Mouse (Mus musculus): ENCODE data around the gene Lmf2. TPM values are rescaled to one million over a fixed set of nuclear protein-coding genes. Genes with fewer than 3 reads are reported as not detected.
A peak's percentile ranks its signal among the peaks of the same experiment; 100 is the strongest.

Lmf2 gene
- polyA plus RNA-seq, 1 experiment: 96.5 TPM

DNA sequence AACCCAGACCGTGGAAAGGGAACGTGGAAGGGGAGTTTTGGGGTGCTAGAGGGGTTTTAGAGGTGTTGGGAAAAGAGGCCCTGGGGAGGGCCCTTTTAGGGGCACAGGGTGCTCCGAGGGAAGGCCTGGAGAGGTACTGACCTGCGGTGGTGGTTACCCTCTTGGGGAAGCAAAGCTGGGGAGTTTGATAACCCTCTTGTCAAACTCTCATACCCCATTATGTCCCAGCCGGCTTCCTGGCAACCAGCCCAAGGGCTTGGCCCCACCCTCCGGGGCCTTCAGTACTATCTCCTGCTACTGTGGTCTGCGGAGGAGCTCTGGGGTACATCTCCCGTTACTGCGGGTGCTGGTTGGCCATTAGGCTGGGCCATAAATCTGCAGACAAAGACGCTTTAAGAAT, 24.0 kb upstream of the Lmf2 start:
- TF ChIP-seq MYOD1 (IDR thresholded peaks at IDR 0.05; ENCODE audit: control insufficient read depth in 1 of 3, insufficient read length in 2 of 3, low read depth in 2 of 3) (no peak), MAX (IDR thresholded peaks at IDR 0.05; ENCODE audit: low read depth) (no peak), SRF (IDR thresholded peaks at IDR 0.05; ENCODE audit: control insufficient read depth, insufficient read length, low read depth) (no peak), TCF12 (IDR thresholded peaks at IDR 0.05; ENCODE audit: insufficient read depth, poor library complexity, severe bottlenecking) (no peak), E2F4 (IDR thresholded peaks at IDR 0.05; ENCODE audit: insufficient read depth) (no peak), POLR2A (IDR thresholded peaks at IDR 0.05; ENCODE audit: insufficient read length, low read depth) (no peak), MYOG (IDR thresholded peaks at IDR 0.05; ENCODE audit: control insufficient read depth in 1 of 3, insufficient read depth in 1 of 3, insufficient read length in 2 of 3, low read depth in 2 of 3) (no peak)
- Histone ChIP-seq H3ac (ENCODE audit: control insufficient read depth, insufficient read length) (no peak overlapping the region), H3K4me3 (no peak overlapping the region), H3K36me3 (ENCODE audit: control insufficient read depth, insufficient read depth) (no peaks in the 10 kb centered on the region), H3K4me2 (ENCODE audit: low read depth) (no peak overlapping the region), H3K27me3 (ENCODE audit: control insufficient read depth, insufficient read depth, insufficient read length) (peaks cover 53% of the 10 kb centered on the region), H3K79me2 (ENCODE audit: control insufficient read depth, insufficient read depth) (no peaks in the 10 kb centered on the region)

- no peak within 1 kb of the TSS for H3ac ChIP-seq (ENCODE audit: control insufficient read depth, insufficient read length)
- no peaks in the 10 kb centered on the region for H3K36me3 ChIP-seq (ENCODE audit: control insufficient read depth, insufficient read depth)
- no peak within 1 kb of the TSS for H3K4me3 ChIP-seq
- TF ChIP-seq POLR2AphosphoS2 (IDR thresholded peaks at IDR 0.05; ENCODE audit: insufficient read length, low read depth) (no peak), TCF3 (IDR thresholded peaks at IDR 0.05; ENCODE audit: insufficient read length, low read depth) (no peak), E2F4 (IDR thresholded peaks at IDR 0.05; ENCODE audit: insufficient read depth) (no peak), TCF12 (IDR thresholded peaks at IDR 0.05; ENCODE audit: insufficient read depth, poor library complexity, severe bottlenecking) (no peak), REST (IDR thresholded peaks at IDR 0.05; ENCODE audit: insufficient read depth, insufficient read length) (no peak), MAX (IDR thresholded peaks at IDR 0.05; ENCODE audit: low read depth) (no peak), CEBPB (IDR thresholded peaks at IDR 0.05; ENCODE audit: insufficient read depth, poor library complexity, severe bottlenecking) (no peak), MYOD1 (IDR thresholded peaks at IDR 0.05; ENCODE audit: control insufficient read depth in 1 of 3, insufficient read length in 2 of 3, low read depth in 2 of 3) (no peak), USF1 (IDR thresholded peaks at IDR 0.05; ENCODE audit: low read depth) (no peak), POLR2A (IDR thresholded peaks at IDR 0.05; ENCODE audit: insufficient read length, low read depth) (no peak), SRF (IDR thresholded peaks at IDR 0.05; ENCODE audit: control insufficient read depth, insufficient read length, low read depth) (no peak), MYOG (IDR thresholded peaks at IDR 0.05; ENCODE audit: control insufficient read depth in 1 of 3, insufficient read depth in 1 of 3, insufficient read length in 2 of 3, low read depth in 2 of 3) (no peak)
- H3K4me2 ChIP-seq (ENCODE audit: low read depth): peak within 1 kb of the TSS; percentile 4
- no peaks in the 10 kb centered on the region for H3K79me2 ChIP-seq (ENCODE audit: control insufficient read depth, insufficient read depth)
- peaks cover 48% of the 10 kb centered on the region for H3K27me3 ChIP-seq (ENCODE audit: control insufficient read depth, insufficient read depth, insufficient read length)
Observed at GRCm38 (mm10) chr15:89378831-89379401, 23.5 kb upstream of the Lmf2 start, which contains the start of gene Odf3b. Odf3b (minus strand) TSS chr15:89379282.

DNA sequence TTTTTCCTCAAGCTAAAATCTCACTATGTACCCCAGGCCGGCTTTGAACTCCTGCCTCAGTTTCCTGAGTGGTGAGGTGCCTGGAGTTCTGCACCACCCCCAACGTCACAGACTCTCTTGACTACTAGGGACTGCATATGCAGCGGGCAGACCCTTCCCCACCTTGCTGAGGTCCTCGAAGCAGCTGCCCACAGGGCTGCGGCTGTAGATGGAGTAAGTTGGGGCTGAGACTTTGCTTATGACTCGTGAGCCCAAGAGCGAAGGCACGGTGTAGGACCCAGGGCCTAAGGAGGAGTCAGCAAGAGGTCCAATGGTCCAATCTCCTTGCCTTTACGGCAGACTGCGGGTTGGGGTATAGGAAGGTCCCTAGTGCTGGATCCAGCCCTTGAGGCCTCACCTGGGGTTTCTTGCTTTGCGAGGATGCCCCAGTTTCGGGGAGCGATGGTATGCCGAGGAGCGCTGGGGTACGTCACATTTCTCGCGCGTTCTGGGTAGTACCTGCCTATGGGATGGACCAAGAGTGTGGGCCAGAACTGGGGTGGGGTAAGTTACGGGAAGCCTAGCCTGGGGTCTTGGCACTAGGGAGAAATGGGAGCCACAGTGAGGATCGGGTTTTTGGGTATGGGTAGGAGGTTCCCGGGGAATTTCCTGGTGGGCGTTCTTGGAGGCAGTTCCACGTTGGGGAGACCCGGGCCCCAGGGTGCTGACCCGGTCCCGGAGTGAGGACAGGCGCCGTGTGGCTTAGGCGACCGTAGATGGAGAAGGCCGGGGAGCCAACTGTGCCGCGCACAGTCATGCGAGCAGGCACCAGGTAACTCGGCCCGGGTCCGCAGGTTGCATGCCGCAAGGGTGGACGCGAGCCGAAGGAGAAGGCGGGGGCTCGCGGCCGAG, 22.7 kb upstream of the Lmf2 start:
- Histone ChIP-seq H3K4me3 (no peak overlapping the region), H3K4me2 (ENCODE audit: low read depth) (peak overlapping the region; percentile 4), H3K36me3 (ENCODE audit: control insufficient read depth, insufficient read depth) (no peaks in the 10 kb centered on the region), H3ac (ENCODE audit: control insufficient read depth, insufficient read length) (no peak overlapping the region), H3K27me3 (ENCODE audit: control insufficient read depth, insufficient read depth, insufficient read length) (peaks cover 43% of the 10 kb centered on the region), H3K79me2 (ENCODE audit: control insufficient read depth, insufficient read depth) (no peaks in the 10 kb centered on the region)
- TF ChIP-seq USF1 (IDR thresholded peaks at IDR 0.05; ENCODE audit: low read depth) (no peak), SRF (IDR thresholded peaks at IDR 0.05; ENCODE audit: control insufficient read depth, insufficient read length, low read depth) (no peak), TCF12 (IDR thresholded peaks at IDR 0.05; ENCODE audit: insufficient read depth, poor library complexity, severe bottlenecking) (no peak), MYOD1 (IDR thresholded peaks at IDR 0.05; ENCODE audit: control insufficient read depth in 1 of 3, insufficient read length in 2 of 3, low read depth in 2 of 3) (no peak), E2F4 (IDR thresholded peaks at IDR 0.05; ENCODE audit: insufficient read depth) (no peak), MAX (IDR thresholded peaks at IDR 0.05; ENCODE audit: low read depth) (no peak), POLR2A (IDR thresholded peaks at IDR 0.05; ENCODE audit: insufficient read length, low read depth) (no peak), MYOG (IDR thresholded peaks at IDR 0.05; ENCODE audit: control insufficient read depth in 1 of 3, insufficient read depth in 1 of 3, insufficient read length in 2 of 3, low read depth in 2 of 3) (no peak), POLR2AphosphoS2 (IDR thresholded peaks at IDR 0.05; ENCODE audit: insufficient read length, low read depth) (no peak), REST (IDR thresholded peaks at IDR 0.05; ENCODE audit: insufficient read depth, insufficient read length) (no peak), TCF3 (IDR thresholded peaks at IDR 0.05; ENCODE audit: insufficient read length, low read depth) (no peak), CEBPB (IDR thresholded peaks at IDR 0.05; ENCODE audit: insufficient read depth, poor library complexity, severe bottlenecking) (no peak)

GRCm38 (mm10) chr15:89377362-89377761, 21.9 kb upstream of the Lmf2 start:
- H3K4me3 ChIP-seq: no peak overlapping the region
- H3K79me2 ChIP-seq (ENCODE audit: control insufficient read depth, insufficient read depth): no peaks in the 10 kb centered on the region
- H3ac ChIP-seq (ENCODE audit: control insufficient read depth, insufficient read length): no peak overlapping the region
- H3K4me2 ChIP-seq (ENCODE audit: low read depth): no peak overlapping the region
- TF ChIP-seq POLR2A (IDR thresholded peaks at IDR 0.05; ENCODE audit: insufficient read length, low read depth): no peak
- no peaks in the 10 kb centered on the region for H3K36me3 ChIP-seq (ENCODE audit: control insufficient read depth, insufficient read depth)
- peaks cover 36% of the 10 kb centered on the region for H3K27me3 ChIP-seq (ENCODE audit: control insufficient read depth, insufficient read depth, insufficient read length)

All from myocyte (in vitro differentiated cells).